Mouse (Mus musculus) naive thymus-derived CD4-positive, alpha-beta T cell, adult 5 months (primary cell): ENCODE results near the gene 4930502E18Rik. TPM values are rescaled to one million over a fixed set of nuclear protein-coding genes. Genes with fewer than 3 reads are reported as not detected.

Experiments
- polyA plus RNA-seq: library from polyadenylated mRNA; unstranded; fragments of 100-300 nt; shearing (Covaris generic); gene quantifications from one replicate; pipeline ENCODE4 v1.2.1, GENCODE M21; 2017

4930502E18Rik gene
- not detected for polyA plus RNA-seq

GRCm38 (mm10) chrX:53724596-53724995 is at the start of gene 4930502E18Rik:
TSS of gene 4930502E18Rik (plus strand) at chrX:53724826.

GRCm38 (mm10) chrX:53757736-53758135 is 33.1 kb downstream of the 4930502E18Rik start, which contains the start of gene 1700013H16Rik:
TSS of gene 1700013H16Rik (minus strand) at chrX:53757831.

DNA sequence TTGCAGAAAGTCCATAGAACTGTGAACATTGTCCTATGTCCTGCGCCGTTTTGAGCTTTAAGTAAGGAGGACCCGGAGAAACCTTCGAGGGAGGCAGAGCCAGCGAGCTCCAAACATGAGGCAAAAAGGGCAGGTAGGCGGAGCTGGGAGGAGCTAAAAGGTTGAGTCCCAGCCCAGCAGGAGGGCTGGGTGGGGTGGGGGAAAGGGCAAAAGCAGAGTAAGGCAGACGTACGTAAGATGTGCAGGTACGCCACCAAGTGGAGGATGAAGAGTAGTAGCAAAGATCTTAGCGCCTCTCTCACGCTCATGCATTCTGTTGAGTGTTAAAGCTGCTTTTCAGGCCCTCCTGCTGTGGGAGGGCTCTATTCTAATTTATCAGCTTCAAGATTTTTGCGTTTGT is 51.6 kb downstream of the 4930502E18Rik start, which contains the start of gene Zfp36l3:
TSS of gene Zfp36l3 (minus strand) at position 119 of the 400 bp plus-strand sequence.

Other genes starting within 250 kb of the 4930502E18Rik start
- 7.7 TPM for gene Rtl8c, start 116.8 kb upstream of the 4930502E18Rik start, polyA plus RNA-seq
- not detected for gene Gm14597, start 115.8 kb upstream of the 4930502E18Rik start, polyA plus RNA-seq
- 15.3 TPM for gene Rtl8a, start 81.1 kb upstream of the 4930502E18Rik start, polyA plus RNA-seq
- 18.5 TPM for gene Rtl8b, start 54.4 kb upstream of the 4930502E18Rik start, polyA plus RNA-seq
- not detected for gene 1700013H16Rik, start 33.0 kb downstream of the 4930502E18Rik start, polyA plus RNA-seq
- not detected for gene Zfp36l3, start 51.6 kb downstream of the 4930502E18Rik start, polyA plus RNA-seq
- 1.4 TPM for gene Xlr, start 72.9 kb downstream of the 4930502E18Rik start, polyA plus RNA-seq